Mouse (Mus musculus) cerebellum, adult (tissue): ENCODE results near the gene Neurog2.

Source experiments
- ATAC-seq: cut with Nextera tagmentation; 2 replicates; pipeline ENCODE4 v1.9.2; 2017; ENCODE audit warnings: mild to moderate bottlenecking, moderate library complexity, mixed read lengths; ENCODE audit not compliant: insufficient number of reproducible peaks, low FRiP score, low TSS enrichment

The Neurog2 gene

DNA sequence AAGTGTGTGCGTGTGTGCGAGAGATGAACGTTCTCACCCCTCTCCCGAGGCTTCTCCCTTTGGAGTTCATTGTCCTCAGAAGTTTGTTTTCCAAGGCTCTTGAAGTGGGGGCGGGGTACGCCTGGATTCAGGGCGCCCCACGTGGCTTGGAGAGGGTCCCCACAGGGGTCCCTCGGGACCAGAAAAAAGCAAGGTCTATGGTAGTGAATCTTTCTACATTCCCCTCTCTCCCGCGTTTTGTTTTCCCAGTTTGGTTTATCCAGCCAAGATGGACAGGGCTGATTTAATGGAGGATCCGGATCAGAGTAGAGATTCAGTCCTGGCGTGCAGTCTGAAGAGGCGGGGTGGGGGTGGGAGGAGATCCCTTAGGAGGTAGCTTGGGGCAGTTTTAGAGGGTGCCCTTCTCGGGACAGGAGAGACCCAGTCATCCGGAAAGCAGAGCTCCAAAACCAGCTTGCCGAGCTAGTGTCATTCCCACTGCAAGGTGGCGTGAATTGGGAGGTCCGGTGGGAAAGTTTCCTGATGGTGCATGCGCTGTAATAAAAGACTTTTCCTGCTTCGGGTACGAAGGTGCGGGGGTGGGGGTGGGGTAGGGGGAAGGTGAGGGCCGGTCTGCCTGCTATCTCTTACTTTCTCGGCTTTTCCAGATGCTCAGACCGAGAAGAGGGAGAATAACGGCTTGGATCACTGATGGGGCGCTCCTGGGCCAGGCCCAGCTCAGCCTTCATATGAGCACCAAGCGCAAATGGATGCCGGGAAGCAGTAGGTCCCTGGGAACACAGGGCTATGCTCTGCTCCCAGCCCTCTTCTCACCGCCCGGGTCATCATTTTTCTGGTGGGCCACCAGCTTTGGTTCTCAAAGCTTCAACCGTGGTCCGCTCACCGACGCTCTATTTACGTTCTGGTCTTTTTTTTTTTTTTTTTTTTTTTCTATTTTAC is 8.1 kb downstream of the Neurog2 start:
- ATAC-seq, result no peak

DNA sequence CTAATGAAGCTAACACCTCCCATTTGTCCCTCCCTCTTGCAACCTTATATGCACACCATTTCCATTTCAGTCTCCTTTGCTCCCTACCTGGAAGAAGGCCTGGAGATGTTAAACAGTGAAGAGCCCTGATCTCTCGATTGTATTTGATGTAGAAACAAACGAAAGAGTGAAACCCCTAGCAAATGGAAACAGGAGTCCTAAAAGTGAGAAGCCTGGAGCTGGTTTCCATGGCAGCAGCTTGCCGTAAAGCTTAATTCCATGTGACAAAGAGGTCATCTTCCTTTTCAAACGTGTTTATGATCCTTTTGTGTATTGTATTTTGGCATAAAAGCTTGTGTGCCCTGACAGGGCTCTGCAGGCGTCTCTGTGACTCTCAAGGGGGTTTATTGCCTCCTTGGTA is 9.3 kb downstream of the Neurog2 start:
- no peak for ATAC-seq

DNA sequence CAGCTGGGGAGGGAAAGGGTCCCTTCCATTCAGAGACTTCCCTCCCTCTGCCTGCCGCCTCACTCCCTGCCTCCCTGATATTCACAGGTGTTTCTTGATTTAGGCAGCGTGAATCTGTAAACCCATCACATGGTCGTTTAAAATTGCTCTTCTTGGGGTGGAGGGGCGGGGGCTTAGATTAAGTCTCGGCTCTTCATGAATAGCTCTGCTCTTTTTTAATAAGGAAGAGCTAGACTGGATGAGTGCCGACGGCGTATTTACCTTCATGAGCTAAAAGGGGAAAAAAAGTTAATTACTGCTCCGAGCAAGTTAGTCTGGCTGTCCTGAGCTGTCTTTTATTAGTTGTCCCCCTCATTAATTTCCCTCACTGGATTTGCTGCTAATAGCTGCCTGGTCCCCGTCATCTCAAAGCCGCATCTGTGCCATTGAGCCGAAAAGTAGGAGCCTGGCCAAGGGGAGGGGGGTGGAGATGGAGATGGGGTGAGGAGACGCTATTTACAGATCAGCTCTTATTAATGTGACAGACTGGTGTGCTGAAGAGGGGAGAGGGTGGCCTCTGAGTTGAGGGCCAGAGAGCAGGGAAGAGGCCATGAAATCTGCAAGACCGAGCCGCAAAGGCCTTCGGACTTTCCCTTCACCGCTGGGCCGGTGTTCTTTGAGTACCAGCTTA is 13.4 kb downstream of the Neurog2 start:
- ATAC-seq, result no peak

DNA sequence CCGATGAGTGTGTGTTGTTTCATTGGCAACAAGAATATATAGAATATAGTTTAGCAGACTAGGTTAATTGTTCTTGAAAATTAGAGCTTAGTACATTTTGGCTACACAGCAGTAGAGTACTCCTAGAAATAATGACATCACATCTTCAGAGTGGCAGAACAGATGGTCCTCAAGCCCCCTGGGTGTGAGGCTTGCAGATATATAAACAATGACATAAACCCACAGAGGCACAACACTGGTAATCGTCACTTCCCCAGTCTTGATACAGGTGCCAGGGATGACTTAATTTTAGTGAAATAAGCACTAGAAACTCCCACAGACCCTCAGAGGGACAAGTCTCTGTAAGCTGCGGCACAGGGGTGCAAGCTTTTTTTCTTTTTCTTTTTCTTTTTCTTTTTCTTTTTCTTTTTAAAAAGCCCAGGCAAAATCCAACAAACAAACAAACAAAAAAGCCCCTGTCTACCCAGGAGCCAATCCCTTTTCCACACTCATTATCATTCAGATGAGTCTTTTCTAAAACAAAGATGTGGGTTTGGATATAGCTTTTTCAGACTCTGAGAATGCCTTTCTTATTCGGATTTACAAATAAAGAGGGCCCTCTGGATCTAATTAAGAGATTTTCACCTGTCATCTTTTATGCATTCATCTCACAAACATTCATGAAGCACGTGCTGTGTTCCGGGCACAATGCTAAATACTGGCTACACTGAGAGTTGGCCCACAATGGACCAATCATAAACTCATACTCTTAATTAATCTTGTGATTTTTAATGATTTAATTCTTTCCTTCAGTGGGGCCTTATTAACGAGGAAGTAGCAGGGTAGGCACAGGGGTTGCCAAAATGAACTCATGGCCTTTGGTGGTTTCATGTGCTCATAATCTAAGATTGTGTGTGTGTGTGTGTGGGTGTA is 19.1 kb downstream of the Neurog2 start:
- no peak for ATAC-seq

DNA sequence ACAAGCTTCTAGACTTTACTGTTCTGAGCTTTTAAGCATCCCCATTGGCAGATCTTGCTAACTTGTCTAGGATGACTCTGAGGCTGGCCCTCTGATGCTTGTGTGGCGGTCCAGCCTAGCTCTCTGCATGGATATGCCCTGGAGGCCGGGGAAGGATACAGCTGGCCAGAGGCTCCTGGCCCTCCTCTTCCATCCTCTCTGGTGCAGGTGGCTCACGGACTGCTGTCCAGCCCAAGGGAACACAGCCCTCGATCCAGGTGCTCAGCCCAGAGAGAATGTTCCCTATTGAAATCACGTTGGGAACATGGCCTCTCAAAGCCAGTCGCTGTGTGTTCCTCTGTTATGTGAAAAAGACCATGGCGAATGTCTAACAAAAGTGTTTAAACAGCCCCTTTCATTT is 27.8 kb downstream of the Neurog2 start:
- ATAC-seq, result no peak

DNA sequence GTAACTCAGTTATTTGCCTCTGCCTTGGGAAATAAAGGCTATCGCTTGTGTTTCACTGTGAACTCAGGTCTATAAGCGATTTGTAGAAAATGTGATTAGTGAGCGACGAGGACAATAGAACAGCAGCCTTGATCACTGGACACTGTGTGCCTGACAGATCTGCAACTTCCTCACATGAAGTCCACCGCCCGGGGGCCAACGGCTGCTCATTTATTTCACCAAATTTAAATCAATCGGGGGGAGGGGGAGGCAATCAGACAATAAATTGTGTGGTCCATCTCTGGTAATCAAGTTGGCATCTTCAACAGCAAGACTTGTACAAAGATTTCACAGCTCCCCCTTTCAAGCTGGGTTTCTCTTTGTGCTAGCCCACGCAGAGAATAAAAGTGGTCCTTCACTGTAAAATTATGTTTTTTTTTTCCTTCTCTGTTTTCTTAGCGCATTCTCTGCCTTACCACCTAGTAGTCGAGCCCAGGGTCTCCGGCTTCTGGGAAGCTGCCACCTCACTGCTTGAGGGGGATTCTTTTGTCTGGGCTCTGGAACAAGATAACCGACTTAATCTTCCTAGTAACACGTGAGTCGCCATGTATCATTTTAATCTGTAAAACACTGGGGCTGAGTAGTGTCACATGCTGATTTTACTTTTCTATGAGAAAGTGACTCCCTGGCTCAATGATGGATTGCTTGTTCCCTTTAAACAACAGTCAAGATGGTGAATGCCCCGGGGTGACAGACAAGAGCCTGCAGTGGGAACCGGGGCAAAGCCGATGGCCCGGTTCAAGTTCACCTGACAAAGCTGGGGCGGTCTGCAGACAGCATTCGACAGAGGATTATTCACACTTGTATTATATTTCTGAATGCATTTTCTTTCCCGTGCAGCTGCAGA is 29.0 kb downstream of the Neurog2 start:
- ATAC-seq, result no peak

DNA sequence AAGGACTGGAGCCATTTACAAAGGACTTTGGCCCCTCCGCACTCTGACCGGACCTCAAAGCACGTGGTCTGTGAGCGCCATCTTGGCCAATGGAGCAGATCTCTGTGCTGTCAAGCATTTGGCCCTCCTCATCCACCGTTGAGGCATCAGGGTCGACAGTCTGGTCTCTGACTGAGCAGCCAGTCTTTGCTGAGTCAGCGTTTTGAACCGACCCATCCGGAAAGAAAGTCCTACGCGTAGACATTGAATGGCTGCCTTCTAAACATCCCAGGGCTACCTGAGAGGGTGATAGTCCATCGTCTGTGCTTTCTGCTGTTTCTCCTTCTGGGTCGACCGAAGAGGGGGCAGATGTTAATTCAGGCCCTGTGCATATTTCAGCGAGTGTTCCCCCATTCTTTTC is 46.8 kb downstream of the Neurog2 start:
- no peak for ATAC-seq
